Mouse (Mus musculus): ENCODE results near the gene Fgf9.

The Fgf9 gene

DNA sequence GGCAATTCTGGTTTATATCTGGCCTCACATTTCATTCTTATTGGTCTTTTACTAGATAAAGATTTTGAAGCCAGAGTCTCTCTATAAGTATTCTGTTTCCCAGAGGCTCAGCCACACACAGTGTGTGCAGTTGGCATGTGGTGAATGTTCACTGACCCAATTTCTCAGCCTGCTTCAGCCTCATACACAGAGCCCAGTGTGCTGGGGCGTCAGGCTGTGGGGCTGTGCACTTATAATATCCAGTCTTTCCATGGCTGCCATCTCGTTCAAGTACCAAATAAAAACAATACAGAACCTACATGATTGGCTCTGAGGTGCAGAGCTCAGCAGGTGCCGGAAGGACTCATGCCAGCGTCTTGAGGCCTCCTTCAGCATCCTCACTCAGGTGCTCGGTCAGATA lies 19.1 kb downstream of the Fgf9 start:
- no peak for DNase-seq (ENCODE audit: low spot score in 2 of 2)

DNA sequence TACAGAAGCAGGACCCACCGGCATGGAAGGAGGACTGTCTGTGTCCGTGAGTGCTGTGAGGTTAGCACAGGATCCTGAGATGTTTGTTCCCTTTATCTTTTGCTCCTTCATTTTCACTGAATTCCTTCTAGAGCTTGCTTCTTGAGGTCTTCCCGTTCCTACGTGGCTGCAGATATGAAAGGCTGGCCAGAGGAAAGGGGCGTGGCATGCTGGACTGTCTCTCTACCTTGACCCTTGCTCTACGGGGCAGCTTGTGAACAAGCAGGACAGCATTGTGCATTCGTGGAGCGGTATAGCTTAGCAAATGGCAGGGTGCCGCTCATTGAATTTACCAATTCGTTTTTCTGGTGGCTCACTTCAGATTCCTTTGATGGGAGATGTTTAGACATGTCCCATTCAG lies 21.0 kb downstream of the Fgf9 start:
- no peak for DNase-seq (ENCODE audit: low spot score in 2 of 2)

GRCm38 (mm10) chr14:58099599-58099998 lies 29.3 kb downstream of the Fgf9 start:
- no peak for DNase-seq (ENCODE audit: low spot score in 2 of 2)

DNA sequence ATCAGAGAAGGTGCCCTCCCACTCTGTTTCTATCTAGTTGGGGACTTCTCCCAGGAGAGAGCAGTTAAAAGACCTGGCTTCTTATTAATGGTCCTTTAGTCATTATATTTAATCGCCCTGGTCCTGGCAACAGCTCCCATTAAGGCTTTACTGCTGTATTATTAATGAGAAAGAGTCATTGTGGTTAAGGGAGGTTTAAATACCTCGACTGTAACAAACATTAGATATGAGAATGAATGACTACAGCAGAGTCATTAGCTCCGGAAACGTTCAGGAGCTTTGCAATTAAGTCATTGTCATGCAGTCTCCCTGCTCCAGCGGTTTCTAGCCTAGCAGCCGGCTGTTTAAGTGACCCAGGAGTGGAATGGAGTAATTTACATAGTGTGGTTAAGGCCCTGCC lies 31.0 kb downstream of the Fgf9 start:
- no peak for DNase-seq (ENCODE audit: low spot score in 2 of 2)

GRCm38 (mm10) chr14:58104266-58104665 lies 33.9 kb downstream of the Fgf9 start:
- no peak for DNase-seq (ENCODE audit: low spot score in 2 of 2)

GRCm38 (mm10) chr14:58105596-58105995 lies 35.2 kb downstream of the Fgf9 start:
- no peak for DNase-seq (ENCODE audit: low spot score in 2 of 2)

DNA sequence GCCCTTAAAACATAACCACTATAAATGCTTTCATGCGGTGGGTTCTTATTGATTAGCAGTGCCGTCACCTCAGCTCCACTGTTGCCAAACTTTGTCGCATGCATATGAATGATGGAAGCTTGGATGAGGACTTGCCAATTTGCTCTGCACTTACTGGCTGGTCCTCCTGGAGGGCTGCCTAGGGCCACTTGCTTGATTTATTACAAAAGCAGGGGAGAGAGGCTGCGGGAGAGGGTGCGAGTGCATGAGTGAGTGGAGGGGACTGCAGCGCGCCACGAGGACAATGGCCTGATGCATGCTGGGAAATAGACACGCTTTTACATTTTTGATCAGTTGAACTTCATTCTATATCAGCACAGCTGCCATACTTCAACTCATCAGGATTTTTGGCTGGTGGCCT lies 39.3 kb downstream of the Fgf9 start:
- no peak for DNase-seq (ENCODE audit: low spot score in 2 of 2)

- no peak for DNase-seq (ENCODE audit: low spot score in 2 of 2)
Measured at GRCm38 (mm10) chr14:58111562-58111961, 41.2 kb downstream of the Fgf9 start.

GRCm38 (mm10) chr14:58112341-58112740 lies 42.0 kb downstream of the Fgf9 start:
- no peak for DNase-seq (ENCODE audit: low spot score in 2 of 2)

- DNase-seq (ENCODE audit: low spot score in 2 of 2) = no peak
Measured at GRCm38 (mm10) chr14:58113180-58113579, 42.8 kb downstream of the Fgf9 start.

DNA sequence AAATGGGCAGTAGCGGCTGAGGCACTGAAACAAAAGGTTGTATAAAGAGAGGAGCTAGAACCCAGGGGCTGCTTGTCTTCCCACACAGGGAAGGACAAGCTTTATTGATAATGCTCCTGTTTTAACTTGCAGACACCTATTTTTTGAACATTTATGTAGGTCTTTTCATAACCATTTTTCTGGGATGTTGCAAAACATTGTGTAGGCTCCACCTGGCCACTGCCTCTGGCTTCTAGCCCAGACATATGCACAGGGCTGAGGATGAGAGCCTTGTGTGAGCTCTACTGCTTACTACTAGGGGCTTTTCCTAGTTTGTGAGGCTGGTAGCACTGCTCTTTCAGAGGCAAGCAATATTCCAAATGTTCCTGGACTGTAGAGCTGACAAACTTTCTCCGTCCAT lies 43.8 kb downstream of the Fgf9 start:
- no peak for DNase-seq (ENCODE audit: low spot score in 2 of 2)

DNA sequence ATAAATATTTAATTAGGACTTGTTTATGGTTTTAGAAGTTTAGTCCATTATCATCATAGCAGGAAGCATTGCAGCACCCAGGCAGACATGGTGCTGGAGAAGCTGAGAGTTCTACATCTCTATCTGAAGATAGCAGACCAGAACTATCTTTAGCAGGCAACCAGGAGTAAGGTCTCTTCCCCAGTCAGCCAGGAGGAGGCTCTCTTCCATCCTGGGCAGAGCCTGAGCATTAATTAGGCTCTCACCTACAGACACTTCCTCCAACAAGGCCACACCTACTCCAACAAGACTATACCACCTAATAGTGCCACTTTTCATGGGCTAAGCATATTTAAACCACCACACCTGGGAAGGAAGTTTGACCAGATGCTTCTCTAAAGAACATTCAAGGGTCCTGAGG lies 54.3 kb downstream of the Fgf9 start:
- DNase-seq (ENCODE audit: low spot score in 2 of 2) = no peak

GRCm38 (mm10) chr14:58126508-58126907 lies 56.2 kb downstream of the Fgf9 start:
- DNase-seq (ENCODE audit: low spot score in 2 of 2) = no peak

GRCm38 (mm10) chr14:58139506-58140055 lies 69.2 kb downstream of the Fgf9 start:
- no peak for DNase-seq (ENCODE audit: low spot score in 2 of 2)

DNA sequence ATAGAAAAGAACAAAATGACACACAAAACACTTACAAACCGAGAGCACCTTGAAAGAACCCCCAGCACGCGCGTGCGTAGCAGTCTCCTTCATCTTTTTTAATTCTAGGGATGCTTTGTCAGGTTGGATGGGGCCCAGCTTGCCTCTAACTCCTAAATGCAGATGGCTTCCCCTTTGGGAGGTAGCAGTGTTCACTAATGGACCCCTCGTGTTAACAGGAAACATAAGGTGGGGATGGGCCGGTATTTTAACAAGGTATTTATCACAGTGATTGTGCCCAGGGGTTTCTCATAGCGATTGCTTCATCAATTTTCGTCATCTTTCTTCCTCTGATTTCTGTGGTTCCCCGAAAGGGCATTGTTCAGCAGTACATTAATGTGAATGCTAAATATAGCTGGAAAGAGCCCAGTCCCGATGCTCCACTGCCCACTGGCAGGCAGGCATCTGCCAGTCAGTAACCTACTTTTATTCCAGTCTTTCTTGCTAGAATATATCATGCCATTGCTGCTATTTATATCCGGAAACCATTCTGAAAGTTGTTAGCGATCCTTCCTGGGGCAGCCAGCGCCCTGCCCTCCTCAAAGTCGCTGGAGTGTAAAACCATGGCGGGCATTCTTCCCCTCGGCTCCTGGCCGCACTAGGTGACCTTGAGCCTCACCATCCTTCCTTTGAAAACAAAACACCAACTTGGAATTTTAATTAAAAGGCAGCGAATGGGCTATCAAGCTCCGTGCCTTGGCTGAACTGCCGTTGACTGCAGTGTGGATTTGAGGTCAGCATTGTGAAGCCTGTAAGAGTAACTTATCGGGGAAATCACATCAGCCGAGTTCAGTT lies 79.5 kb downstream of the Fgf9 start:
- DNase-seq (ENCODE audit: low spot score in 2 of 2) = no peak

GRCm38 (mm10) chr14:58150471-58150855 lies 80.1 kb downstream of the Fgf9 start:
- no peak for DNase-seq (ENCODE audit: low spot score in 2 of 2)

DNA sequence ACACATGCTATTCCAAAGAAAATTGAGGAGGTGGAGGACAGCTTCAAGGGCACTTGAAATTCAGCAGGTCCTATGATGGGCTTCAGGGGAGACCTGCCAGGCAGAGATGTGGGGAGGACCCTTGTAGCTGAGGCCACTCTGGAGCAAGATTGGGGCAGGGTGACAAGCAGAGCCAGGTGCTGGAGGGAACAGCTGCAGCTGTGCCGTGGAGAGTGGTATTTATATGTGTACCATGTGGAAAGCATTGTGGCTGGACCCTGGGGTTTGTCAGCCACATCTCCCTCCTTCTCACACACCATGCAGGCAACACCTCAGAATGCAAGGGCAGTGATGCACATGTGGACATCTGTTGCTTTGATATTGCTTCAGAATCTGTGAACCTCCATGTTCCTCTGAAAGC lies 81.8 kb downstream of the Fgf9 start:
- no peak for DNase-seq (ENCODE audit: low spot score in 2 of 2)

- no peak for DNase-seq (ENCODE audit: low spot score in 2 of 2)
Measured at GRCm38 (mm10) chr14:58153470-58154416, 83.4 kb downstream of the Fgf9 start.

DNA sequence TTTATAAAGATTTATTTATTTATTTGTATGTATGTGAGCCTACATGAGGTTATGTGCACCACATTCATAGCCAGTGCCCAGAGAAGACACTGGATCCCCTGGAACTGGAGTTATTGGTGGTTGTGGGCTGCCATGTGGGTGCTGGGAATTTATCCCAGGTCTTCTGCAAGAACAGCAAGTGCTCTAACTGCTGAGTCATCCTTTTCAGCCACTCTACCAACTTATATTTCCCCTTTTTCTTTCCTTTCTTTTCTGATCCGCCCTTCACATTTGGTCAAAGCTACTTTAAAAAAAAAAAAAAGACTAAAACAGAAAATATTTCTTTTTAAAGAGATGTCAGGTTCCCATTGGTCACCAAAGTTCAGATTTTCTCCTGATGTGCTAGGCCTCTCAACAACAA lies 90.3 kb downstream of the Fgf9 start:
- no peak for DNase-seq (ENCODE audit: low spot score in 2 of 2)
